Mouse (Mus musculus) embryonic facial prominence, embryonic 14.5 days (tissue): ENCODE data around the gene Mapk8ip1. TPM values are rescaled to one million over a fixed set of nuclear protein-coding genes. Genes with fewer than 3 reads are reported as not detected.

ENCODE experiments used
- ATAC-seq: fragments of 200-750 bp; cut with Nextera tagmentation; 2 replicates; pipeline ENCODE4 v1.8.0; 2017; ENCODE audit warnings: low read depth, moderate number of reproducible peaks, moderate TSS enrichment
- DNase-seq: peaks from one replicate; pipeline ENCODE4 v3.0.0-alpha.2; 2015; ENCODE audit warnings: low spot score
- H3K27ac ChIP-seq: fragments of 300-500 bp; sonication (generic); replicated peaks from 2 replicates; pipeline ENCODE4 v1.5.1; 2014; ENCODE audit warnings: low read depth, mild to moderate bottlenecking, low read length, moderate library complexity
- H3K27me3 ChIP-seq: fragments of 300-500 bp; sonication (generic); replicated peaks from 2 replicates; pipeline ENCODE4 v1.6.1; 2014; ENCODE audit warnings: low read length; ENCODE audit not compliant: control insufficient read depth, insufficient read depth
- H3K36me3 ChIP-seq: fragments of 300-500 bp; sonication (generic); 2 replicates; pipeline ENCODE4 v1.6.1; 2014; ENCODE audit warnings: low read length, mixed read lengths; ENCODE audit not compliant: control insufficient read depth, insufficient read depth
- H3K4me1 ChIP-seq: fragments of 300-500 bp; sonication (generic); 2 replicates; pipeline ENCODE4 v1.6.1; 2014; ENCODE audit warnings: antibody characterized with exemption, low read length; ENCODE audit not compliant: control insufficient read depth, insufficient read depth
- H3K4me2 ChIP-seq: fragments of 300-500 bp; sonication (generic); 2 replicates; pipeline ENCODE4 v1.6.1; 2014; ENCODE audit warnings: low read depth, mild to moderate bottlenecking, low read length, moderate library complexity, mixed read lengths
- H3K4me3 ChIP-seq: fragments of 300-500 bp; sonication (generic); 2 replicates; pipeline ENCODE4 v1.5.1; 2014; ENCODE audit warnings: low read depth, mild to moderate bottlenecking, low read length
- H3K9ac ChIP-seq: fragments of 300-500 bp; sonication (generic); 2 replicates; pipeline ENCODE4 v1.6.1; 2014; ENCODE audit warnings: low read depth, mild to moderate bottlenecking, low read length, moderate library complexity, mixed read lengths
- H3K9me3 ChIP-seq: fragments of 300-500 bp; sonication (generic); 2 replicates; pipeline ENCODE4 v1.6.1; 2016; ENCODE audit warnings: low read length; ENCODE audit not compliant: control insufficient read depth
- WGBS: fragments of 180-500 bp; shearing (Covaris S2); extraction: QIAGEN DNeasy Blood & Tissue Kit; methylation state at CpG from one replicate; pipeline ENCODE4 v1.1.7; 2014; 5-methylcytosine and 5-hydroxymethylcytosine counted together
- polyA plus RNA-seq: library from polyadenylated mRNA; unstranded; fragments of >200 nt; fragmentation: Nextera tagmentation; extraction: Ambion mirVana; gene quantifications from 2 replicates; pipeline ENCODE4 v1.2.1, GENCODE M21; 2014

Mapk8ip1 gene
- polyA plus RNA-seq, 1 experiment from 2014 or later, result 17.6 TPM

DNA sequence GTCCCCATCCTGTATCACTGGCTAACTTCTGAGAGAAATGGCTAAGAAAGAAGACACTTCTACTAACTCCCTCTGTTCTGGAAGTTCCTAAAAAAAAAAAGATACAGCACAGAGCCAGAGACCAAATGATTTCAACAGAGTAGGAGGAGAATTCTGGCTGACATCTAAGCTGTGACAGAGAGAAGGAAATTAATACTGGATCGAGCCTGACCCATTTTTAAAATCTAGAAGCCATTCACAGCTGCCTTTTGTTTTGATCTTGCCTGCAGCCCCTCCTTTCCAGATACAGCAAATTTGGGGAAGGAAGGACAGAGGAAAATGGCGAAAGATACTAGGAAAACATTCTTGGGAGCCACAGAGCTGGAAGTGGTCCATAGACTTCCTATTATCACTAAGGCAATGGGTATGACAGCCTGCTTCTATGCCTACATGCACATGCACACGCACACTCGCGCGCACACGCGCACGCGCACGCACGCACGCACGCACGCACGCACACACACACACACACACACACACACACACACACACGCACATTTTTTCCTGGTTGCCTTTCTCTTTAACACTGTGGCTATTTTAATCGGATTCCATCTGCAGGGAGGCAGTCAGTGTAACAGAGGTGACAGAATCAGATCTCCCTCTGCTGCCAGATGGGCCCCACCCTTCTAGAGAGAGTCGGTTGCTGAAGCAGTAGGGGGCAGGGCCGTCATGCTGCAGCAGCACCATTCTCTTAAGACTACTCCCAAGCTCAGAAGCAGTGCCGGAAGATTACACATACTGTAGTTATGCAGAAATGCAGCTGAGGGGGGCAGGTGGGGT, 29.9 kb upstream of the Mapk8ip1 start:
- Histone ChIP-seq H3K4me1 (peaks cover 50% of the 10 kb centered on the region), H3K9ac (0 out of 2 replicates have a peak overlapping the region, but pooled peaks have one; percentile 15), H3K9me3 (no peaks in the 10 kb centered on the region), H3K27ac (no peak overlapping the region; the same call in 1 of the 2 replicates), H3K4me2 (peak overlapping the region; percentile 63), H3K36me3 (peaks cover 6% of the 10 kb centered on the region), H3K27me3 (no peaks in the 10 kb centered on the region; the same call in 1 of the 2 replicates), H3K4me3 (peak overlapping the region; percentile 92)
- peak; percentile 16; the same call in 1 of the 2 replicates for ATAC-seq
- peak; percentile 86 for DNase-seq
- WGBS, result 65% methylated on average over 21 of the region's 21 CpGs

DNA sequence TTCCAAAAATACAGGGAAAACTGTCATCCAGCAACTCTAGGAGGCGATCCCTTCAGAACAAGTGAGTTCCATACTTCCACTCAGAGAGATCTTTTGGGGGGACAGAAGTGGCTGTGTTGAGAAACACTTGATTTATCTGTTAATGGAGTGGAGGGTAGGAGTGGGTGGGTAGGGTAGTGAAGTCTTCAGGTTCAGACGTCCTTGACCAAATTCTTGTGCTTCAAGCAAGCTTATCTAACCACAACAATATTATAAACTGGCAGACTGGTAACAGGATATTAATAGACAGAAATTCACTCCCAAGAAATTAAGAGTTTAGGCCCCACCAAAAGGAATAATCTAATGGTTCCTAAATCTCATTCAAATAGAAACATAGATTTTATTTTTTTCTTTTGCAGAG, 29.0 kb upstream of the Mapk8ip1 start:
- no peaks in the 10 kb centered on the region for H3K27me3 ChIP-seq
- DNase-seq (no peak), ATAC-seq (no peak)
- no peak overlapping the region for H3K27ac ChIP-seq
- 78% methylated on average over 2 of the region's 2 CpGs for WGBS
- H3K36me3 ChIP-seq, result peaks cover 13% of the 10 kb centered on the region
- H3K4me1 ChIP-seq, result peaks cover 55% of the 10 kb centered on the region
- no peak overlapping the region for H3K9ac ChIP-seq
- no peak overlapping the region for H3K4me3 ChIP-seq
- no peaks in the 10 kb centered on the region for H3K9me3 ChIP-seq
- H3K4me2 ChIP-seq, result no peak overlapping the region

DNA sequence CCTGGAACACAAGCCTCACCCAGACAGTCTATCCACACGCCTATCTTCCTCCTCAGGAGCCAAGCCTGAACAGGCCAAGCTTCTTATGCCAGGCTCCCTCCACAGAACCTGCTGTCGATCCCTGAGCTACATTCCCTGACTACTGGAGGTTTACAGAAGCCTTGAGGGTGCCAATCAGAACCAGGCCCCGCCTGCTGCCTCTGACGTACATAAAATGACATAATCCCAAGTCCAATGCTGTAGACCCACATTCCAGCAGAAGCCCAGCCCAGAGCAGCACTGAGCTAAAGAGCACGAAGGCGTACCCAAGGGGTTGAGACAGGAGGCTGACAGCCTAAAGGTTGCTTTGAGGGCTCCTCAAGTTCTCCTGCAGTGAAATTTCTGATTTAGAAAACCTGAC, 26.8 kb upstream of the Mapk8ip1 start:
- ATAC-seq, result peak; percentile 86
- no peak overlapping the region for H3K4me2 ChIP-seq
- H3K27me3 ChIP-seq, result no peaks in the 10 kb centered on the region
- H3K4me3 ChIP-seq, result no peak overlapping the region
- H3K9me3 ChIP-seq, result no peaks in the 10 kb centered on the region
- WGBS, result 42% methylated on average over 6 of the region's 6 CpGs
- no peak overlapping the region for H3K9ac ChIP-seq
- H3K4me1 ChIP-seq, result peaks cover 63% of the 10 kb centered on the region
- peaks cover 34% of the 10 kb centered on the region for H3K36me3 ChIP-seq
- peak; percentile 92 for DNase-seq
- H3K27ac ChIP-seq, result peak overlapping the region; percentile 71

DNA sequence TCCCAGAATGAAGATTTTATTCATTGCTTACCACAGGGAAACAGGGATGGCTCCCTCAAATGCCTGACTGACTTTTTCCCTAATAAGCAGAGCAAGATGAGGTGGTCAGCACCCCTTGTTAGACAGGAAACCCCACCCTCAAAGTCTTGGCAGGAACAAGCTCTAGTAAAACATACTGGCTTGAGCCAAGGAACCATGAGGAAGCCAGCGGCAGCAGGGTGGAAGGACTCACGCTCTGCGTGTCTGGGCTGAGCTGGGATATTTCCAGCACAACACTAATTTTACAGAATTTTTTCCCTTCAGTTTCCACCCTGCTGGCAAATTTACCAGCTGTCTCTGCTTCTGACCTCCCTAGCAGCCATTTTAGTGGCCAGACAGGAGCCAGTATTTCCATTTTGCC, 25.4 kb upstream of the Mapk8ip1 start:
- DNase-seq (peak; percentile 76), ATAC-seq (no peak)
- Histone ChIP-seq H3K9ac (no peak overlapping the region), H3K27me3 (no peaks in the 10 kb centered on the region), H3K36me3 (peaks cover 49% of the 10 kb centered on the region), H3K27ac (peak overlapping the region; percentile 71), H3K4me2 (no peak overlapping the region), H3K4me3 (no peak overlapping the region), H3K4me1 (peaks cover 48% of the 10 kb centered on the region), H3K9me3 (no peaks in the 10 kb centered on the region)
- 54% methylated on average over 3 of the region's 3 CpGs for WGBS

DNA sequence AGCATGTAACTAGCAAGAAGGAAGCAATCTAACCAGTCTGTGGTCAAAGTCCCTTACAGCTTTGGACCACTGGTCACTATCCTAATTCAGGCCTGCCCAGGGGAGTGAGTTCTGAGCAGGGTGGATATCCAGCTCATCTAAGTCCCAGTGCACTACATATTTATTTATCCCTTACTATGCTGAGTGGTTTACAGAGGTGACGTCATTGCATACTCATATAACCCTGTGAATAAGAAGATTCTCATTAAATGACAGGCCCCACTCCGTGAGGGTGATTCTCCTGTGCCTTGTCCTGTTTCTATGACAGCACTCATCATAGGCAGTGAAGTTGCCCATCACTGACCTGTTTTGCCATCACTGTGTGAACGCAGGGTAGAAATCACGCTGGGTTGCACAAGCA, 24.3 kb upstream of the Mapk8ip1 start:
- Histone ChIP-seq H3K4me2 (no peak overlapping the region), H3K9ac (no peak overlapping the region), H3K36me3 (peaks cover 59% of the 10 kb centered on the region), H3K9me3 (no peaks in the 10 kb centered on the region), H3K4me3 (no peak overlapping the region), H3K27me3 (no peaks in the 10 kb centered on the region), H3K27ac (peak overlapping the region; percentile 71; the same call in 1 of the 2 replicates), H3K4me1 (peaks cover 38% of the 10 kb centered on the region)
- no peak for DNase-seq
- ATAC-seq, result no peak
- WGBS, result 89% methylated on average over 4 of the region's 4 CpGs

DNA sequence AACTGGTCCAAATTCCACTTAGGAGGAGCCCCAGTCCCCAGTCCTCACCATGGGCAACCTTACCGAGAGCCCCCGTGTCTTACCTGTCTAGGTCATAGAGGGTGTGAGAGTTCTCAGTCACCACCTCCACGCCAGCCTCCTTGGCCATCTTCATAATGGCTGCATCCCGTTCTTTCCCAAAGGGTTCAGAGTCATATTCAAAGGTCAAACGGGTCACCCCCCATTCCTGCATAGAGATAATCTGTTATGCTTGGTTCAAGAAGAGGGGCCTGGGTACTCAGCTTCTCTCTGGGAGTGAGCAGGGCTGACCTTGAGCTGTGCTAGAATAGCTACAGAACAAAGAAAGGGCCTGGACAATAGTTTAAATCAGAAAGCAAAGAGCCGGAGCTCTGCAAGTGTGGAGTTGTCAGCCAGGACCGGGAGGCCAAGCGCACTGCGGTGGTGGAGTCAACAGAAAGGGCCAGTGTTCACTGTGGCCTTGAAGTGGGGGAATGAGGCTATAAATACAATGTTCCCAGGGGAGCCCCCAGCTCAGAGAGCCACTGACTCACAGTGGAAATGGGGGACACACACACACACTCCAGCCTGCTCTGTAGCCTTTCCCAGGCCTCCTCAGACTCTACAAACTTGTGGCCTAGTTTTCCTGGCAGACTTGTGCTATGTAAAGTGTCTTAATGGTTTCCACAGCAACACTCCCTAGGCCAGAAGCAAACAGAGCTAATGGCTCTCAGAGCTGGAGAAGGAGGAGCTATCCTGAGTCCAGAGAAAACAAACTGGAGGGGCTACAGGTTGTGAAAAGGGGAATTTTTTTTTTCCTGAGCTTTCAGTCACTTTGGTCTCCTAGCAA, 23.6 kb upstream of the Mapk8ip1 start:
- Histone ChIP-seq H3K4me3 (no peak overlapping the region), H3K27me3 (no peaks in the 10 kb centered on the region), H3K4me1 (peaks cover 38% of the 10 kb centered on the region; the same call in 1 of the 2 replicates), H3K4me2 (0 out of 2 replicates have a peak overlapping the region, but pooled peaks have one; percentile 10), H3K9ac (no peak overlapping the region), H3K9me3 (no peaks in the 10 kb centered on the region), H3K36me3 (peaks cover 66% of the 10 kb centered on the region), H3K27ac (peak overlapping the region; percentile 87)
- DNase-seq (peak; percentile 90), ATAC-seq (peak; percentile 74)
- 75% methylated on average over 9 of the region's 9 CpGs for WGBS

DNA sequence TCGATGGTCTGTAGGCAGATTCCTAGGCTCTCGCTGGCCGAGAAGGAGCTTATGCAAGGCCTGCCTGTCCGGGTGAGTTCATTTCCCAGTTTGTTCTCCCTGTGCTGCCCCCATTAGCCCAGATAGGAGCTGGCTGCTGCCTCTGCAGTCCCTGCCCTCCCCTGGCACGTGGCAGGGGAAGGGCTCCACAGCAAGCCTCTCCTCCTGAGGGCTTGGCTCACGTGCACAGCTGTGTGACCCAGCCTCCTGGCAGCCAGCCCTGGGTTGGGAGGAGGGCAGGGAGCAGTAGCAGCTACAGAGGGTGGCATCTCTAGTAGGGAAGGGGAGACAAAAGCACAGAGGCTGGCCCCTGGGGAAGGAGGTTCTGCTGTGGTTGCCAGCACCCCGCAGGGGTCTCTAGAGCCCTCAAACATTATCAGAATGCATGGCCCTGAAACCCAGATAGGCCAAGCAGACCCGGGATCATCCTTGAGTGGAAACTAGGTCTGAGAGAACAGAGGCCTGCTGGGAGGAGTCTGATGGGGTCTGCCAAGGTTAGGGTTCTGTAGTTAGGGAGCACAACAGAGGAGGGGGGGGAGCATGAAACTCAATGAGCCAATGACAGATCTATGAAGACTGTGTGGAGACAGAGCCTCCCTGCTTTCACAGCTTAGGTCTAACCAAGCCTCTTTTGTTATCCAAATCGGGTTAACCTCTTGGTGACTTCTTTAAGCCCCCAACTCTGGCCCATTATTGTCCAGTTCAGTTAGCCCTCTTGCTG, 22.8 kb upstream of the Mapk8ip1 start:
- H3K36me3 ChIP-seq, result peaks cover 74% of the 10 kb centered on the region
- H3K9ac ChIP-seq, result no peak overlapping the region
- H3K4me2 ChIP-seq, result 0 out of 2 replicates have a peak overlapping the region, but pooled peaks have one; percentile 10
- H3K4me1 ChIP-seq, result peaks cover 36% of the 10 kb centered on the region; the same call in 1 of the 2 replicates
- H3K27me3 ChIP-seq, result no peaks in the 10 kb centered on the region
- ATAC-seq (no peak), DNase-seq (peak; percentile 66)
- H3K27ac ChIP-seq, result peak overlapping the region; percentile 87
- H3K9me3 ChIP-seq, result no peaks in the 10 kb centered on the region
- 78% methylated on average over 9 of the region's 9 CpGs for WGBS
- no peak overlapping the region for H3K4me3 ChIP-seq

DNA sequence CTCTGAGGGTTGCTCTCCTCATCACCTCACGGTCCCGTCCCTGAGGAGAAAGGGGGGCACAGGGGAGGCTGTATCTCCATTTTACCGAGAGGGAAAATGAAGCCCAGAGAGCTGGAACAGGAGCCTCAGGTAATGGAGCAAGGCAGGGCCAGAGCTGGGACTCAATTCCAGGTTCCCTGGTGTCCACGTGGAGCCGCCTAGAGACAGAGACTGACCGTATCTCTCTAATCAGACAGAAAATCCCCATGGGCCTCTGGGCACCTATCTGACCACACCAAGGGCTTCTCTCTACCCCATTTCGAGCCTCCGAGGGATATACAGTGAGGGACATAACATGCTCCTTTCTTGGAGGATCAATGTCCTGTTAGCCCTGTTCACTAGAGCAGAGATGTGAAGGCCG, 22.1 kb upstream of the Mapk8ip1 start:
- no peaks in the 10 kb centered on the region for H3K27me3 ChIP-seq
- H3K36me3 ChIP-seq, result peaks cover 81% of the 10 kb centered on the region
- H3K9me3 ChIP-seq, result no peaks in the 10 kb centered on the region
- DNase-seq (no peak), ATAC-seq (no peak)
- no peak overlapping the region for H3K4me3 ChIP-seq
- H3K27ac ChIP-seq, result no peak overlapping the region
- peaks cover 29% of the 10 kb centered on the region; the same call in 1 of the 2 replicates for H3K4me1 ChIP-seq
- H3K9ac ChIP-seq, result no peak overlapping the region
- H3K4me2 ChIP-seq, result no peak overlapping the region
- 92% methylated on average over 9 of the region's 9 CpGs for WGBS
